Mouse (Mus musculus) MEL (cell line): ENCODE results near the gene Syt3.

Source experiments
- CTCF ChIP-seq, 3 experiments: IDR thresholded peaks in 2 of 3; conservative IDR thresholded peaks in 1 of 3; 2 replicates each; pipeline ENCODE4 v1.5.1; 2011 to 2012; ENCODE audit warnings: low read length in 3 of 3, low read depth in 2 of 3, mild to moderate bottlenecking in 2 of 3, improper control_type of control experiment in 1 of 3, inconsistent platforms in 1 of 3, mixed read lengths in 1 of 3, moderate library complexity in 1 of 3; ENCODE audit not compliant: control insufficient read depth in 1 of 3, insufficient read depth in 1 of 3, poor library complexity in 1 of 3, severe bottlenecking in 1 of 3
- E2F4 ChIP-seq: IDR thresholded peaks from 2 replicates; pipeline ENCODE4 v1.6.1; 2011; ENCODE audit warnings: low read depth, low read length, improper control_type of control experiment, borderline replicate concordance
- ELF1 ChIP-seq: IDR thresholded peaks from 2 replicates; pipeline ENCODE4 v1.6.1; 2014; ENCODE audit warnings: low read depth, mild to moderate bottlenecking, inconsistent platforms, low read length, improper control_type of control experiment, moderate library complexity
- ETS1 ChIP-seq: IDR thresholded peaks from 2 replicates; pipeline ENCODE4 v1.6.1; 2012; ENCODE audit warnings: low read depth, mild to moderate bottlenecking, inconsistent platforms, low read length, improper control_type of control experiment, moderate library complexity
- KAT2A ChIP-seq: conservative IDR thresholded peaks from 2 replicates; pipeline ENCODE4 v1.6.1; 2012; ENCODE audit warnings: low read depth, low read length, improper control_type of control experiment, inconsistent platforms
- MXI1 ChIP-seq: IDR thresholded peaks from 2 replicates; pipeline ENCODE4 v1.6.1; 2011; ENCODE audit warnings: mild to moderate bottlenecking, low read depth, low read length, improper control_type of control experiment
- ZC3H11A ChIP-seq: IDR thresholded peaks from 2 replicates; pipeline ENCODE4 v1.6.1; 2012; ENCODE audit warnings: low read depth, mild to moderate bottlenecking, inconsistent platforms, low read length, improper control_type of control experiment

- TF ChIP-seq CTCF (IDR thresholded peaks at IDR 0.05 in 2 of 3, conservative IDR thresholded peaks at IDR 0.05 in 1 of 3; ENCODE audit: control insufficient read depth in 1 of 3, insufficient read depth in 1 of 3, low read depth in 2 of 3, low read length in 3 of 3, poor library complexity in 1 of 3, severe bottlenecking in 1 of 3) = no peak
- TF ChIP-seq ETS1 = no peak
- TF ChIP-seq E2F4 = no peak
- TF ChIP-seq MXI1 = no peak
- no peak for TF ChIP-seq ZC3H11A
- no peak for TF ChIP-seq KAT2A
- no peak for TF ChIP-seq ELF1
Observed at GRCm38 (mm10) chr7:44358886-44359654, 24.8 kb upstream of the Syt3 start.
